Mouse (Mus musculus) cerebellum, adult 2 months (tissue): ENCODE measurements around the gene Ezh1.

Source experiments
- CTCF ChIP-seq: fragments of 200-500 bp; IDR thresholded peaks from 2 replicates; pipeline ENCODE4 v1.5.1; 2011; ENCODE audit warnings: low read depth, mild to moderate bottlenecking, control low read depth, low read length, moderate library complexity, borderline replicate concordance; ENCODE audit not compliant: insufficient read depth
- POLR2A ChIP-seq: fragments of 200-500 bp; IDR thresholded peaks from 2 replicates; pipeline ENCODE4 v1.6.1; 2011; ENCODE audit warnings: low read length, control low read depth, borderline replicate concordance; ENCODE audit not compliant: insufficient read depth

GRCm38 (mm10) chr11:101193076-101193475 lies 33.2 kb downstream of the Ezh1 start:
- no peak for TF ChIP-seq CTCF
- TF ChIP-seq POLR2A = no peak
